Mouse (Mus musculus) neural tube, embryonic 12.5 days (tissue): ENCODE measurements at regions not wholly inside any gene's neighbourhood (a gene's known extent, or its start where the extent isn't known, plus 50 kb on each side); places are given as distances from the start of the nearest gene placed in this dataset.

Experiments used
- ATAC-seq: fragments of 200-750 bp; cut with Nextera tagmentation; 2 replicates; pipeline ENCODE4 v1.8.0; 2017; ENCODE audit warnings: low read depth, mild to moderate bottlenecking, moderate TSS enrichment, moderate library complexity; ENCODE audit not compliant: low FRiP score
- H3K27ac ChIP-seq: fragments of 300-500 bp; sonication (generic); 2 replicates; pipeline ENCODE4 v1.5.1; 2016
- H3K27me3 ChIP-seq: fragments of 300-500 bp; sonication (generic); replicated peaks from 2 replicates; pipeline ENCODE4 v1.6.1; 2016; ENCODE audit warnings: mild to moderate bottlenecking
- H3K36me3 ChIP-seq: fragments of 300-500 bp; sonication (generic); 2 replicates; pipeline ENCODE4 v1.6.1; 2016; ENCODE audit warnings: mild to moderate bottlenecking
- H3K4me1 ChIP-seq: fragments of 300-500 bp; sonication (generic); 2 replicates; pipeline ENCODE4 v1.6.1; 2016
- H3K4me2 ChIP-seq: fragments of 300-500 bp; sonication (generic); replicated peaks from 2 replicates; pipeline ENCODE4 v1.6.1; 2016; ENCODE audit warnings: mild to moderate bottlenecking
- H3K4me3 ChIP-seq: fragments of 300-500 bp; sonication (generic); 2 replicates; pipeline ENCODE4 v1.5.1; 2016
- H3K9ac ChIP-seq: fragments of 300-500 bp; sonication (generic); 2 replicates; pipeline ENCODE4 v1.6.1; 2016; ENCODE audit warnings: mild to moderate bottlenecking
- H3K9me3 ChIP-seq: fragments of 300-500 bp; sonication (generic); 2 replicates; pipeline ENCODE4 v1.6.1; 2016; ENCODE audit warnings: mild to moderate bottlenecking
- WGBS: fragments of 180-500 bp; shearing (Covaris S2); methylation state at CpG from one replicate; pipeline ENCODE4 v1.1.7; 2016; 5-methylcytosine and 5-hydroxymethylcytosine counted together

DNA sequence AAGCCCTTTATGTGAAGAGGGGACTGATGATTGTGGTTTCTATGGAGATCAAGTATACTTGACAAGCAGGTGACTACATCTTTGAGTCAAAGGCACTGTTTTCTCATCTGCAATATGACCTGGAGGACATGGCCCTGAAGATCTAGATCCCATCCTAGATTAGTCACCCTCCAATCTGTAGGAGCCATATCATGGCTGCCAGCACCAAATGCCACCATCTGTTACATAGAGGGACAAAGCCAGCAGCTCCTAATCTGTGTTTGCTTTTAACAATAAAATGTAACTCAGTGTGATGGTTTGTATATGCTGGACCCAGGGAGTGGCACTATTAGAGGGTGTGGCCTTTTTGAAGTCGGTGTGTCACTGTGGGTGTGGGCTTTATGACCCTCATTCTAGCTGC, 156.1 kb downstream of the Usp46 start:
- 76% methylated on average over 1 of the region's 1 CpGs for WGBS
- Histone ChIP-seq H3K4me2 (no peak overlapping the region), H3K36me3 (no peaks in the 10 kb centered on the region), H3K27ac (no peak overlapping the region), H3K4me3 (no peak overlapping the region), H3K9ac (no peak overlapping the region), H3K9me3 (no peaks in the 10 kb centered on the region), H3K4me1 (peaks cover 3% of the 10 kb centered on the region; the same call in 1 of the 2 replicates), H3K27me3 (no peaks in the 10 kb centered on the region)
- ATAC-seq = no peak

DNA sequence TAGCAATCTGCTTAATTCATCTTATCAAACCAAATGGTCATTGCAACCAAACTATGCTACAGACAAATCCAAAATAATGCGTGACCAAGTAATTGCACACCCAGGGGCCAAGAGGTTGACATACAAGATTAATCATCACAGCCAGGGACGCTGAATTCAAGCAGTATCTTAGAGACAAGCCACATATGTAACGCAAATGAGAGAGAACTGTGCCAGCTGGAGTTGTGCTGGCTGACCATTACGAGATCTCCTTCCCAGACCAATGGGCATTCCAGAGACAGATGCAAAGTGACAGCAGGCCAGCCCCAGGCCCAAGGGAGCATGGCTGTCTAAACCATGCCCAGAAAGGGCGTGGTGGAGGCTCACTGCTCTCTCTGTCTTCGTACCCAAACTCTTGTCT, 155.1 kb downstream of the Usp46 start:
- Histone ChIP-seq H3K9ac (no peak overlapping the region), H3K4me2 (no peak overlapping the region), H3K27me3 (no peaks in the 10 kb centered on the region), H3K4me1 (peaks cover 3% of the 10 kb centered on the region; the same call in 1 of the 2 replicates), H3K4me3 (no peak overlapping the region), H3K36me3 (no peaks in the 10 kb centered on the region), H3K27ac (no peak overlapping the region), H3K9me3 (no peaks in the 10 kb centered on the region)
- WGBS = 33% methylated on average over 6 of the region's 6 CpGs
- no peak for ATAC-seq

DNA sequence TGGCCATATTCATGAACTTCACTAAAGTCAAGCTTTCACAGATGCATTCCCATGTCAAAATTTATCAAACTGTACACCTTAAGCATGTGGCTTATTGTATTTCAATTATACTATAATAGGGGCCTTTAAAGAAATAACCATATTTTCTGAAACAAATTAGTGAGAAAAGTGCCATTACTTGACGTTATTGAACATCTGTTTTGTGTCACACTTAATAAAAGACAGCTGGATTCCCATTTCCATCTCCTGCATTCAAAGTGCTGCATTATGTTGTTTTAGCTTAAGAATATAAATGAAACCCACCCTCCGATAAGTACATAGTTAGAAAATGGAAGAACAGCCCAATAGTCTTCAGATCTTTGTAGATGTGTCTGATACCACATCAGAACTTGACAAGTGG, 150.2 kb downstream of the Usp46 start:
- WGBS = 75% methylated on average over 2 of the region's 2 CpGs
- H3K9me3 ChIP-seq = no peaks in the 10 kb centered on the region

GRCm38 (mm10) chr5:73919936-73920335, 148.3 kb downstream of the Usp46 start:
- WGBS = 90% methylated on average over 6 of the region's 6 CpGs

More for the DNA sequence above, 150.2 kb downstream of the Usp46 start:
- peaks cover 3% of the 10 kb centered on the region; the same call in 1 of the 2 replicates for H3K4me1 ChIP-seq
- H3K4me2 ChIP-seq = no peak overlapping the region
- no peaks in the 10 kb centered on the region for H3K36me3 ChIP-seq
- H3K9ac ChIP-seq = no peak overlapping the region
- no peak overlapping the region for H3K27ac ChIP-seq
- H3K4me3 ChIP-seq = no peak overlapping the region
- no peaks in the 10 kb centered on the region for H3K27me3 ChIP-seq
- no peak for ATAC-seq

DNA sequence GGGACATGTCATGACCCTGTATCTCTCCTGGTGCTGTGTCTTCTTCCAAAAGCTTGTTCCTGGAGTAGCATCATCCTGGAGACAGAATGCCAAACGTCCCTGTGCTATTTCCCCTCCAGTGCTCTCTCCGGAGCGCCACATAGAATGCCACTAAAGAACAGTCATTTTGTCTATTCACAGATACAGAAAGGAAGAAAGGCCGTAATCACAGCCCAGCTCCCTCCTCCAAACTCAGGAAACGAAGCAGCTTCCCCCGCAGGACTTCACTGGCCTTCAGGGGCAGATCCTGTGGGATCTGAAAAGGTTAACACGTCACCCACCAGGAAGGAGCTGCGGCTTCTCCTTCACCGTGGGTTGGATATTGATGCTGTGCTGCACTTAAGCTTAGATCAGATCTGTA, 140.7 kb downstream of the Usp46 start:
- H3K27me3 ChIP-seq = no peaks in the 10 kb centered on the region
- no peaks in the 10 kb centered on the region for H3K9me3 ChIP-seq
- H3K4me2 ChIP-seq = no peak overlapping the region
- no peak overlapping the region for H3K27ac ChIP-seq
- 54% methylated on average over 9 of the region's 9 CpGs for WGBS
- no peaks in the 10 kb centered on the region for H3K4me1 ChIP-seq
- no peak overlapping the region for H3K4me3 ChIP-seq
- no peaks in the 10 kb centered on the region for H3K36me3 ChIP-seq
- ATAC-seq = no peak
- no peak overlapping the region for H3K9ac ChIP-seq

More at GRCm38 (mm10) chr5:73919936-73920335, 148.3 kb downstream of the Usp46 start:
- Histone ChIP-seq H3K27me3 (no peaks in the 10 kb centered on the region), H3K4me3 (no peak overlapping the region), H3K4me2 (no peak overlapping the region), H3K27ac (no peak overlapping the region), H3K36me3 (no peaks in the 10 kb centered on the region), H3K4me1 (no peaks in the 10 kb centered on the region), H3K9me3 (no peaks in the 10 kb centered on the region), H3K9ac (no peak overlapping the region)
- ATAC-seq = no peak

GRCm38 (mm10) chr5:73928691-73929090, 139.5 kb downstream of the Usp46 start:
- H3K4me1 ChIP-seq = no peaks in the 10 kb centered on the region
- no peak for ATAC-seq
- WGBS = 80% methylated on average over 10 of the region's 10 CpGs
- no peak overlapping the region for H3K9ac ChIP-seq
- no peak overlapping the region for H3K4me2 ChIP-seq
- H3K4me3 ChIP-seq = no peak overlapping the region
- H3K9me3 ChIP-seq = no peaks in the 10 kb centered on the region
- no peak overlapping the region for H3K27ac ChIP-seq
- no peaks in the 10 kb centered on the region for H3K36me3 ChIP-seq
- H3K27me3 ChIP-seq = no peaks in the 10 kb centered on the region

GRCm38 (mm10) chr5:73930205-73930604, 138.0 kb downstream of the Usp46 start:
- 77% methylated on average over 5 of the region's 5 CpGs for WGBS
- Histone ChIP-seq H3K4me2 (no peak overlapping the region), H3K9me3 (no peaks in the 10 kb centered on the region), H3K4me3 (no peak overlapping the region), H3K27me3 (no peaks in the 10 kb centered on the region), H3K4me1 (no peaks in the 10 kb centered on the region), H3K9ac (no peak overlapping the region), H3K27ac (no peak overlapping the region), H3K36me3 (no peaks in the 10 kb centered on the region)
- ATAC-seq = no peak

DNA sequence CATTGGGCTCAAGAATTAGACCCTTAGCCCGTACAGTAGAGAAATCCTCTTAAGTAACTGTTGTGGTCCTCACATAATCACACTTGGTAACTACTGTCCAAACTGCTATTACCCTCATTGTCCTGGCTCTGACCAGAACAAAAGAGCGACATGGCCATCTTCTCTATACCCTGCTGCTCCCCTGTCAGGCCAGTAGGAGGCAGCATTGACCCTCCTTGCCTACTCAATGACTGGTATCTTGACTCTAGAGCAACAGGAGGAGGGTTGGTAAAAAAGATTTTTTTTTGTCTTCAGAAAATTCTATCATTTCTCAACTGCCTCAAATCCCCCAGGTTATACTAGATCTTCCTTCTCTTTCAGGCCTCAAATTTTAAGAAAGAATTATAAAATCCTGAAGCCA, 130.4 kb downstream of the Usp46 start:
- H3K36me3 ChIP-seq = no peaks in the 10 kb centered on the region
- WGBS = 43% methylated on average over 2 of the region's 2 CpGs
- no peak overlapping the region for H3K4me2 ChIP-seq
- no peaks in the 10 kb centered on the region for H3K9me3 ChIP-seq
- no peaks in the 10 kb centered on the region for H3K4me1 ChIP-seq
- H3K9ac ChIP-seq = no peak overlapping the region
- no peak overlapping the region for H3K4me3 ChIP-seq
- H3K27ac ChIP-seq = no peak overlapping the region
- H3K27me3 ChIP-seq = no peaks in the 10 kb centered on the region
- ATAC-seq = no peak

DNA sequence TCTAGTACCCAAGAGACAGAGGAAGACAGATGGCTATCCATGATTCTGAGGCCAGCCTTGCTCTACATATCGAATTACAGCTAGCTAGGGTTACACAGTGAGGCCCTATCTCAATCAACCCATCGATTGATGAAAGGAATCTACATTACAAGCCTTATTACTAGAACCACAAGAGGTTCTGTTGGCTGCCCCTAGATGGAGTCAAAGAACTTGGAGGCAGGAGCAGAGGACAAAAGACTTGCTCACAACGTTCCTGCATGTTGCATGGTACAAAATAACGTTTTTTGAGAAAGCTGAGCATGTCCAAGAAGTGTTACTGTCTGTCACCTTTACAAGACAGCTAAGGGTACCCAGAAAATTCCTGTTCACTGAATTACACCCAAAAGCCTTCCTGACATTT, 129.8 kb downstream of the Usp46 start:
- Histone ChIP-seq H3K4me1 (no peaks in the 10 kb centered on the region), H3K27me3 (no peaks in the 10 kb centered on the region), H3K9ac (no peak overlapping the region), H3K4me3 (no peak overlapping the region), H3K36me3 (no peaks in the 10 kb centered on the region), H3K4me2 (no peak overlapping the region), H3K9me3 (no peaks in the 10 kb centered on the region), H3K27ac (no peak overlapping the region)
- WGBS = 58% methylated on average over 4 of the region's 4 CpGs
- ATAC-seq = no peak

- no peaks in the 10 kb centered on the region for H3K9me3 ChIP-seq
- peak; percentile 63; the same call in 1 of the 2 replicates for ATAC-seq
- no peak overlapping the region for H3K9ac ChIP-seq
- H3K36me3 ChIP-seq = no peaks in the 10 kb centered on the region
- 43% methylated on average over 3 of the region's 3 CpGs for WGBS
- H3K4me2 ChIP-seq = no peak overlapping the region
- no peak overlapping the region for H3K4me3 ChIP-seq
- no peaks in the 10 kb centered on the region for H3K27me3 ChIP-seq
- H3K27ac ChIP-seq = no peak overlapping the region
- no peaks in the 10 kb centered on the region for H3K4me1 ChIP-seq
Observed at GRCm38 (mm10) chr5:73942950-73943349, 125.3 kb downstream of the Usp46 start.

GRCm38 (mm10) chr5:73945671-73946070, 122.6 kb downstream of the Usp46 start:
- Histone ChIP-seq H3K36me3 (no peaks in the 10 kb centered on the region), H3K4me3 (no peak overlapping the region), H3K9me3 (no peaks in the 10 kb centered on the region), H3K4me2 (no peak overlapping the region), H3K27me3 (no peaks in the 10 kb centered on the region), H3K9ac (no peak overlapping the region), H3K4me1 (no peaks in the 10 kb centered on the region), H3K27ac (no peak overlapping the region)
- ATAC-seq = no peak
- 95% methylated on average over 3 of the region's 3 CpGs for WGBS

GRCm38 (mm10) chr5:73946164-73946563, 122.1 kb downstream of the Usp46 start:
- no peaks in the 10 kb centered on the region for H3K9me3 ChIP-seq
- H3K4me2 ChIP-seq = no peak overlapping the region
- no peaks in the 10 kb centered on the region for H3K36me3 ChIP-seq
- no peak overlapping the region for H3K27ac ChIP-seq
- 0 out of 2 replicates have a peak, but pooled peaks cover 3% of the 10 kb centered on the region for H3K4me1 ChIP-seq
- 88% methylated on average over 6 of the region's 6 CpGs for WGBS
- no peak for ATAC-seq
- H3K9ac ChIP-seq = no peak overlapping the region
- H3K4me3 ChIP-seq = no peak overlapping the region
- H3K27me3 ChIP-seq = no peaks in the 10 kb centered on the region

- no peak overlapping the region for H3K4me2 ChIP-seq
- no peak overlapping the region for H3K4me3 ChIP-seq
- no peak overlapping the region for H3K27ac ChIP-seq
- H3K36me3 ChIP-seq = no peaks in the 10 kb centered on the region
- H3K9ac ChIP-seq = no peak overlapping the region
- H3K4me1 ChIP-seq = 0 out of 2 replicates have a peak, but pooled peaks cover 7% of the 10 kb centered on the region
- WGBS = 88% methylated on average over 9 of the region's 9 CpGs
- no peaks in the 10 kb centered on the region for H3K27me3 ChIP-seq
- no peak for ATAC-seq
- H3K9me3 ChIP-seq = no peaks in the 10 kb centered on the region
Observed at GRCm38 (mm10) chr5:73948031-73948899, 120.0 kb downstream of the Usp46 start.
